Comparison of ENCODE assay signal across 8 mouse cellular contexts in the genomic region with DNA sequence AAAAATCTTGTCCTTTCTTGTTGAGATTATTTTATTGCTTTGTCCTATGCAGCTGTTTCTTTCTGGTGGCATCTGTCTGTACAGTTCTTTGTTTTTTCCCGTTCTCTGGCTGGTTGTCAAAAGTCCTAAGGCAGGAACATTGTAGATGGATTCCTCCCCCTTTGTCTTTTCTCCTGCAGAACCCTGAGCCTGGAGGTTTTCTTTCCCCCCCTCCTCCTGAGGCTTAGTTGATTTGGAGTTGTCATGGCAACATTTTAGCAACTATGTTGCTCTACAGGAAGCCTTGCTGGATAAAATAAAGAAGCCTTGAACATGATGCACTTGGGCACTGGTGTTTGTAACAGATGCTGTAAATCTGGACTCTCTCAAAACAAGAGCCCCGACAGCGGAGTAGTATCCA. TPM values are rescaled to one million over a fixed set of nuclear protein-coding genes. Genes with fewer than 3 reads are reported as not detected.
DNase-seq lines count a peak whose midpoint lies in the region; ATAC-seq and TF ChIP-seq lines count a peak whose summit lies in the region.

No protein-coding gene starts in this region.

- peak; percentile 84 for DNase-seq in kidney, postnatal 0 days (ENCODE audit: low spot score)
- DNase-seq in kidney, adult 18-20 months: no peak
- DNase-seq in lung, postnatal 25 days (ENCODE audit: low spot score): peak; percentile 34
- DNase-seq in ovary, postnatal 36 days (ENCODE audit: low spot score): no peak

- H3K4me2 ChIP-seq in kidney, postnatal 0 days (ENCODE audit: low read length): peak overlapping the region; percentile 77
- H3K4me2 ChIP-seq in embryonic facial prominence, embryonic 12.5 days (replicated peaks): peak overlapping the region; percentile 64
- peak overlapping the region; percentile 55 for H3K4me2 ChIP-seq in hindbrain, embryonic 12.5 days (replicated peaks)

- H3K4me1 ChIP-seq in kidney, postnatal 0 days (replicated peaks; ENCODE audit: insufficient read depth, low read length): no peaks in the 10 kb centered on the region
- H3K4me1 ChIP-seq in ES-Bruce4 (ENCODE audit: control insufficient read depth, insufficient read depth, low read length): peaks cover 8% of the 10 kb centered on the region
- peaks cover 3% of the 10 kb centered on the region; the same call in 1 of the 2 replicates for H3K4me1 ChIP-seq in embryonic facial prominence, embryonic 12.5 days
- H3K4me1 ChIP-seq in hindbrain, embryonic 12.5 days: peaks cover 19% of the 10 kb centered on the region

- no peak for TF ChIP-seq EP300 in ES-Bruce4 (IDR thresholded peaks at IDR 0.05; ENCODE audit: insufficient read depth, low read depth, low read length)

- no peaks in the 10 kb centered on the region for H3K27me3 ChIP-seq in kidney, postnatal 0 days (ENCODE audit: insufficient read depth, low read length)
- H3K27me3 ChIP-seq in ES-Bruce4 (ENCODE audit: control insufficient read depth, insufficient read depth, low read length, poor library complexity, severe bottlenecking): no peaks in the 10 kb centered on the region
- H3K27me3 ChIP-seq in embryonic facial prominence, embryonic 12.5 days: peaks cover 8% of the 10 kb centered on the region; the same call in 1 of the 2 replicates
- H3K27me3 ChIP-seq in hindbrain, embryonic 12.5 days: peaks cover 18% of the 10 kb centered on the region

- peak overlapping the region; percentile 97 for H3K9ac ChIP-seq in kidney, postnatal 0 days (ENCODE audit: low read depth, low read length)
- peak overlapping the region; percentile 93 for H3K9ac ChIP-seq in ES-Bruce4 (ENCODE audit: low read depth, poor library complexity, severe bottlenecking)
- H3K9ac ChIP-seq in embryonic facial prominence, embryonic 12.5 days: peak overlapping the region; percentile 96
- H3K9ac ChIP-seq in hindbrain, embryonic 12.5 days: peak overlapping the region; percentile 100

- no peaks in the 10 kb centered on the region for H3K9me3 ChIP-seq in kidney, postnatal 0 days (replicated peaks; ENCODE audit: low read length)
- H3K9me3 ChIP-seq in ES-Bruce4 (replicated peaks; ENCODE audit: control insufficient read depth, insufficient read depth, low read length, poor library complexity, severe bottlenecking): no peaks in the 10 kb centered on the region
- no peaks in the 10 kb centered on the region for H3K9me3 ChIP-seq in embryonic facial prominence, embryonic 12.5 days
- H3K9me3 ChIP-seq in hindbrain, embryonic 12.5 days (replicated peaks): no peaks in the 10 kb centered on the region

- TF ChIP-seq POLR2A in ES-Bruce4 (IDR thresholded peaks at IDR 0.05; ENCODE audit: insufficient read depth, low read length): no peak

- H3K27ac ChIP-seq in kidney, postnatal 0 days: peak overlapping the region; percentile 90
- peak overlapping the region; percentile 45 for H3K27ac ChIP-seq in ES-Bruce4 (ENCODE audit: insufficient read depth, low read length)
- H3K27ac ChIP-seq in embryonic facial prominence, embryonic 12.5 days: peak overlapping the region; percentile 94
- H3K27ac ChIP-seq in hindbrain, embryonic 12.5 days: peak overlapping the region; percentile 92

- peak overlapping the region; percentile 88 for H3K4me3 ChIP-seq in kidney, postnatal 0 days (replicated peaks; ENCODE audit: low read depth, low read length)
- H3K4me3 ChIP-seq in ES-Bruce4 (ENCODE audit: low read depth, low read length): peak overlapping the region; percentile 70; the same call in 1 of the 2 replicates
- peak overlapping the region; percentile 96 for H3K4me3 ChIP-seq in embryonic facial prominence, embryonic 12.5 days
- peak overlapping the region; percentile 98 for H3K4me3 ChIP-seq in hindbrain, embryonic 12.5 days

- H3K36me3 ChIP-seq in kidney, postnatal 0 days (ENCODE audit: insufficient read depth, low read length): peaks cover 20% of the 10 kb centered on the region
- H3K36me3 ChIP-seq in ES-Bruce4 (ENCODE audit: control insufficient read depth, insufficient read depth, low read length, poor library complexity, severe bottlenecking): peaks cover 14% of the 10 kb centered on the region
- peaks cover 22% of the 10 kb centered on the region for H3K36me3 ChIP-seq in embryonic facial prominence, embryonic 12.5 days
- H3K36me3 ChIP-seq in hindbrain, embryonic 12.5 days: peaks cover 24% of the 10 kb centered on the region

- no peak for ATAC-seq in kidney, postnatal 0 days (replicated peaks; ENCODE audit: low FRiP score, low read depth)
- no peak for ATAC-seq in embryonic facial prominence, embryonic 12.5 days (ENCODE audit: insufficient number of reproducible peaks, insufficient read depth, low FRiP score, low TSS enrichment)
- ATAC-seq in hindbrain, embryonic 12.5 days (ENCODE audit: low FRiP score): no peak
- no peak for ATAC-seq in monocyte, adult 5-6 weeks (replicated peaks; ENCODE audit: insufficient number of reproducible peaks, low FRiP score, low TSS enrichment, poor library complexity, severe bottlenecking)

- no peak for TF ChIP-seq CTCF in kidney, postnatal 0 days (IDR thresholded peaks at IDR 0.05; ENCODE audit: low read depth)
- TF ChIP-seq CTCF in ES-Bruce4 (IDR thresholded peaks at IDR 0.05; ENCODE audit: low read depth, low read length): no peak

- 18% methylated on average over 3 of the region's 3 CpGs for WGBS in kidney, postnatal 0 days
- WGBS in embryonic facial prominence, embryonic 12.5 days: 54% methylated on average over 3 of the region's 3 CpGs
- WGBS in hindbrain, embryonic 12.5 days: 33% methylated on average over 3 of the region's 3 CpGs

RNA-seq across cellular contexts. Expression of a gene that starts 1.3 kb away (rescaled TPM):
- polyA plus RNA-seq in kidney, postnatal 0 days (2015; fragmentation: Nextera tagmentation; extraction: Ambion mirVana): 64.0 and 73.0 TPM in 2 replicates
- 57.7 and 79.4 TPM in 2 replicates for polyA plus RNA-seq in ES-Bruce4 (2011; ENCODE audit: insufficient read depth, insufficient read length, low read depth, missing spikeins)
- 119 and 125 TPM in 2 replicates for polyA plus RNA-seq in embryonic facial prominence, embryonic 12.5 days (2016; fragmentation: Nextera tagmentation; extraction: Ambion mirVana)
- polyA plus RNA-seq in hindbrain, embryonic 12.5 days (2016; fragmentation: Nextera tagmentation; extraction: Ambion mirVana): 175 and 182 TPM in 2 replicates
- total RNA-seq in monocyte, adult 5-6 weeks (2017): 91.6 to 117 TPM (median 94.5 TPM) in 3 replicates

RNA-seq across cellular contexts. Expression of a gene that starts 6.2 kb away (rescaled TPM):
- polyA plus RNA-seq in kidney, postnatal 0 days (2015; fragmentation: Nextera tagmentation; extraction: Ambion mirVana): 3.6 and 4.8 TPM in 2 replicates
- 9.9 TPM in 2 replicates for polyA plus RNA-seq in ES-Bruce4 (2011; ENCODE audit: insufficient read depth, insufficient read length, low read depth, missing spikeins)
- polyA plus RNA-seq in embryonic facial prominence, embryonic 12.5 days (2016; fragmentation: Nextera tagmentation; extraction: Ambion mirVana): 5.8 and 7.6 TPM in 2 replicates
- 8.1 and 9.4 TPM in 2 replicates for polyA plus RNA-seq in hindbrain, embryonic 12.5 days (2016; fragmentation: Nextera tagmentation; extraction: Ambion mirVana)
- 3.9 to 9.0 TPM (median 4.9 TPM) in 3 replicates for total RNA-seq in monocyte, adult 5-6 weeks (2017)

RNA-seq across cellular contexts. Expression of a gene that starts 23.7 kb away (rescaled TPM):
- polyA plus RNA-seq in kidney, postnatal 0 days (2015; fragmentation: Nextera tagmentation; extraction: Ambion mirVana): 0.83 and 0.99 TPM in 2 replicates
- polyA plus RNA-seq in ES-Bruce4 (2011; ENCODE audit: insufficient read depth, insufficient read length, low read depth, missing spikeins): 0.78 and 1.1 TPM in 2 replicates
- 0.97 and 1.1 TPM in 2 replicates for polyA plus RNA-seq in embryonic facial prominence, embryonic 12.5 days (2016; fragmentation: Nextera tagmentation; extraction: Ambion mirVana)
- polyA plus RNA-seq in hindbrain, embryonic 12.5 days (2016; fragmentation: Nextera tagmentation; extraction: Ambion mirVana): 0.83 and 0.98 TPM in 2 replicates
- total RNA-seq in monocyte, adult 5-6 weeks (2017): 328 to 413 TPM (median 376 TPM) in 3 replicates

RNA-seq across cellular contexts. Expression of a gene that starts 24.9 kb away (rescaled TPM):
- 93.0 and 114 TPM in 2 replicates for polyA plus RNA-seq in kidney, postnatal 0 days (2015; fragmentation: Nextera tagmentation; extraction: Ambion mirVana)
- polyA plus RNA-seq in ES-Bruce4 (2011; ENCODE audit: insufficient read depth, insufficient read length, low read depth, missing spikeins): 123 and 146 TPM in 2 replicates
- 31.8 and 35.2 TPM in 2 replicates for polyA plus RNA-seq in embryonic facial prominence, embryonic 12.5 days (2016; fragmentation: Nextera tagmentation; extraction: Ambion mirVana)
- polyA plus RNA-seq in hindbrain, embryonic 12.5 days (2016; fragmentation: Nextera tagmentation; extraction: Ambion mirVana): 14.5 and 18.6 TPM in 2 replicates
- total RNA-seq in monocyte, adult 5-6 weeks (2017): 3.5 to 8.6 TPM (median 4.5 TPM) in 3 replicates

RNA-seq across cellular contexts. Expression of a gene that starts 42.5 kb away (rescaled TPM):
- polyA plus RNA-seq in kidney, postnatal 0 days (2015; fragmentation: Nextera tagmentation; extraction: Ambion mirVana): 3.7 and 3.8 TPM in 2 replicates
- 4.3 and 4.6 TPM in 2 replicates for polyA plus RNA-seq in ES-Bruce4 (2011; ENCODE audit: insufficient read depth, insufficient read length, low read depth, missing spikeins)
- polyA plus RNA-seq in embryonic facial prominence, embryonic 12.5 days (2016; fragmentation: Nextera tagmentation; extraction: Ambion mirVana): 7.5 and 8.7 TPM in 2 replicates
- 1.6 and 1.7 TPM in 2 replicates for polyA plus RNA-seq in hindbrain, embryonic 12.5 days (2016; fragmentation: Nextera tagmentation; extraction: Ambion mirVana)
- 2.0 to 3.9 TPM (median 2.5 TPM) in 3 replicates for total RNA-seq in monocyte, adult 5-6 weeks (2017)

Comparison
In these comparisons a context has a peak if more than half of its experiments do, and no peak if none do; other contexts are left out.
1. DNase-seq: peak in kidney, postnatal 0 days (single experiment) and lung, postnatal 25 days (single experiment); none in kidney, adult 18-20 months (single experiment) and ovary, postnatal 36 days (single experiment).
2. Peak in every context shown above with its lines, with median percentiles within 50 percentile points of each other: H3K27ac ChIP-seq, H3K4me2 ChIP-seq, H3K4me3 ChIP-seq and H3K9ac ChIP-seq.